Mouse (Mus musculus): ENCODE data around the gene Nol10. TPM values are rescaled to one million over a fixed set of nuclear protein-coding genes. Genes with fewer than 3 reads are reported as not detected.

Gene Nol10
- polyA plus RNA-seq, 1 experiment from 2014 or later = 33.6 TPM

- ATAC-seq (ENCODE audit: insufficient read depth, low FRiP score, low TSS enrichment) (no peak), DNase-seq (ENCODE audit: low spot score) (no peak)
- Histone ChIP-seq H3K4me2 (ENCODE audit: low read depth) (no peak overlapping the region), H3K9ac (ENCODE audit: low read length) (no peak overlapping the region), H3K4me1 (ENCODE audit: control insufficient read depth, insufficient read depth, low read length) (no peaks in the 10 kb centered on the region), H3K27me3 (ENCODE audit: control insufficient read depth, insufficient read depth, low read length) (no peaks in the 10 kb centered on the region), H3K27ac (ENCODE audit: low read depth, low read length) (no peak overlapping the region), H3K9me3 (ENCODE audit: control insufficient read depth, low read length) (no peaks in the 10 kb centered on the region), H3K4me3 (ENCODE audit: low read depth, low read length) (no peak overlapping the region), H3K36me3 (ENCODE audit: control insufficient read depth, insufficient read depth, low read length) (peaks cover 8% of the 10 kb centered on the region)
- WGBS = 97% methylated on average over 5 of the region's 5 CpGs
Measured at GRCm38 (mm10) chr12:17357795-17358194, 9.5 kb downstream of the Nol10 start.

GRCm38 (mm10) chr12:17358981-17359380 is 10.7 kb downstream of the Nol10 start:
- Histone ChIP-seq H3K4me3 (ENCODE audit: low read depth, low read length) (no peak overlapping the region), H3K36me3 (ENCODE audit: control insufficient read depth, insufficient read depth, low read length) (peaks cover 14% of the 10 kb centered on the region), H3K4me1 (ENCODE audit: control insufficient read depth, insufficient read depth, low read length) (no peaks in the 10 kb centered on the region), H3K27ac (ENCODE audit: low read depth, low read length) (no peak overlapping the region), H3K9ac (ENCODE audit: low read length) (no peak overlapping the region), H3K9me3 (ENCODE audit: control insufficient read depth, low read length) (no peaks in the 10 kb centered on the region), H3K4me2 (ENCODE audit: low read depth) (no peak overlapping the region), H3K27me3 (ENCODE audit: control insufficient read depth, insufficient read depth, low read length) (no peaks in the 10 kb centered on the region)
- no peak for ATAC-seq (ENCODE audit: insufficient read depth, low FRiP score, low TSS enrichment)
- WGBS = 88% methylated on average over 9 of the region's 9 CpGs
- no peak for DNase-seq (ENCODE audit: low spot score)

GRCm38 (mm10) chr12:17360104-17360503 is 11.8 kb downstream of the Nol10 start:
- DNase-seq (ENCODE audit: low spot score) = peak; percentile 28
- Histone ChIP-seq H3K27ac (ENCODE audit: low read depth, low read length) (no peak overlapping the region), H3K4me2 (ENCODE audit: low read depth) (no peak overlapping the region), H3K9me3 (ENCODE audit: control insufficient read depth, low read length) (no peaks in the 10 kb centered on the region), H3K9ac (ENCODE audit: low read length) (no peak overlapping the region), H3K4me3 (ENCODE audit: low read depth, low read length) (no peak overlapping the region), H3K4me1 (ENCODE audit: control insufficient read depth, insufficient read depth, low read length) (no peaks in the 10 kb centered on the region), H3K36me3 (ENCODE audit: control insufficient read depth, insufficient read depth, low read length) (peaks cover 16% of the 10 kb centered on the region), H3K27me3 (ENCODE audit: control insufficient read depth, insufficient read depth, low read length) (no peaks in the 10 kb centered on the region)
- ATAC-seq (ENCODE audit: insufficient read depth, low FRiP score, low TSS enrichment) = peak; percentile 65; the same call in 1 of the 2 replicates
- 58% methylated on average over 9 of the region's 9 CpGs for WGBS

- Histone ChIP-seq H3K4me3 (ENCODE audit: low read depth, low read length) (no peak overlapping the region), H3K27ac (ENCODE audit: low read depth, low read length) (peak overlapping the region; percentile 2; the same call in 1 of the 2 replicates), H3K9ac (ENCODE audit: low read length) (no peak overlapping the region), H3K9me3 (ENCODE audit: control insufficient read depth, low read length) (no peaks in the 10 kb centered on the region), H3K36me3 (ENCODE audit: control insufficient read depth, insufficient read depth, low read length) (peaks cover 14% of the 10 kb centered on the region), H3K27me3 (ENCODE audit: control insufficient read depth, insufficient read depth, low read length) (no peaks in the 10 kb centered on the region), H3K4me1 (ENCODE audit: control insufficient read depth, insufficient read depth, low read length) (no peaks in the 10 kb centered on the region), H3K4me2 (ENCODE audit: low read depth) (no peak overlapping the region)
- ATAC-seq (ENCODE audit: insufficient read depth, low FRiP score, low TSS enrichment) (peak; percentile 77; the same call in 1 of the 2 replicates), DNase-seq (ENCODE audit: low spot score) (no peak)
- 47% methylated on average over 4 of the region's 4 CpGs for WGBS
Measured at GRCm38 (mm10) chr12:17360650-17361049, 12.4 kb downstream of the Nol10 start.

- no peak overlapping the region for H3K27ac ChIP-seq (ENCODE audit: low read depth, low read length)
- H3K4me2 ChIP-seq (ENCODE audit: low read depth) = no peak overlapping the region
- WGBS = 94% methylated on average over 5 of the region's 5 CpGs
- DNase-seq (ENCODE audit: low spot score) (no peak), ATAC-seq (ENCODE audit: insufficient read depth, low FRiP score, low TSS enrichment) (no peak)
- H3K9ac ChIP-seq (ENCODE audit: low read length) = no peak overlapping the region
- H3K4me1 ChIP-seq (ENCODE audit: control insufficient read depth, insufficient read depth, low read length) = no peaks in the 10 kb centered on the region
- H3K9me3 ChIP-seq (ENCODE audit: control insufficient read depth, low read length) = no peaks in the 10 kb centered on the region
- H3K4me3 ChIP-seq (ENCODE audit: low read depth, low read length) = no peak overlapping the region
- H3K36me3 ChIP-seq (ENCODE audit: control insufficient read depth, insufficient read depth, low read length) = peaks cover 14% of the 10 kb centered on the region
- H3K27me3 ChIP-seq (ENCODE audit: control insufficient read depth, insufficient read depth, low read length) = no peaks in the 10 kb centered on the region
Measured at GRCm38 (mm10) chr12:17362316-17362715, 14.1 kb downstream of the Nol10 start.

- Histone ChIP-seq H3K4me1 (ENCODE audit: control insufficient read depth, insufficient read depth, low read length) (no peaks in the 10 kb centered on the region), H3K27me3 (ENCODE audit: control insufficient read depth, insufficient read depth, low read length) (no peaks in the 10 kb centered on the region), H3K9ac (ENCODE audit: low read length) (no peak overlapping the region), H3K9me3 (ENCODE audit: control insufficient read depth, low read length) (no peaks in the 10 kb centered on the region), H3K36me3 (ENCODE audit: control insufficient read depth, insufficient read depth, low read length) (peaks cover 24% of the 10 kb centered on the region), H3K4me2 (ENCODE audit: low read depth) (no peak overlapping the region), H3K27ac (ENCODE audit: low read depth, low read length) (no peak overlapping the region), H3K4me3 (ENCODE audit: low read depth, low read length) (no peak overlapping the region)
- DNase-seq (ENCODE audit: low spot score) (peak; percentile 64), ATAC-seq (ENCODE audit: insufficient read depth, low FRiP score, low TSS enrichment) (0 out of 2 replicates have a peak, but pooled peaks have one; percentile 60)
- 74% methylated on average over 5 of the region's 5 CpGs for whole genome bisulfite sequencing
Measured at GRCm38 (mm10) chr12:17366981-17367380, 18.7 kb downstream of the Nol10 start.

- Histone ChIP-seq H3K9ac (ENCODE audit: low read length) (no peak overlapping the region), H3K27ac (ENCODE audit: low read depth, low read length) (no peak overlapping the region), H3K4me2 (ENCODE audit: low read depth) (no peak overlapping the region), H3K27me3 (ENCODE audit: control insufficient read depth, insufficient read depth, low read length) (no peaks in the 10 kb centered on the region), H3K4me3 (ENCODE audit: low read depth, low read length) (no peak overlapping the region), H3K36me3 (ENCODE audit: control insufficient read depth, insufficient read depth, low read length) (peaks cover 16% of the 10 kb centered on the region), H3K9me3 (ENCODE audit: control insufficient read depth, low read length) (no peaks in the 10 kb centered on the region), H3K4me1 (ENCODE audit: control insufficient read depth, insufficient read depth, low read length) (no peaks in the 10 kb centered on the region)
- no peak for ATAC-seq (ENCODE audit: insufficient read depth, low FRiP score, low TSS enrichment)
- 94% methylated on average over 3 of the region's 3 CpGs for WGBS
- no peak for DNase-seq (ENCODE audit: low spot score)
Measured at GRCm38 (mm10) chr12:17369111-17369510, 20.9 kb downstream of the Nol10 start.

GRCm38 (mm10) chr12:17369551-17370325 is 21.5 kb downstream of the Nol10 start:
- Histone ChIP-seq H3K4me1 (ENCODE audit: control insufficient read depth, insufficient read depth, low read length) (no peaks in the 10 kb centered on the region), H3K27ac (ENCODE audit: low read depth, low read length) (no peak overlapping the region), H3K4me3 (ENCODE audit: low read depth, low read length) (no peak overlapping the region), H3K36me3 (ENCODE audit: control insufficient read depth, insufficient read depth, low read length) (peaks cover 14% of the 10 kb centered on the region), H3K27me3 (ENCODE audit: control insufficient read depth, insufficient read depth, low read length) (no peaks in the 10 kb centered on the region), H3K9ac (ENCODE audit: low read length) (no peak overlapping the region), H3K4me2 (ENCODE audit: low read depth) (no peak overlapping the region), H3K9me3 (ENCODE audit: control insufficient read depth, low read length) (no peaks in the 10 kb centered on the region)
- ATAC-seq (ENCODE audit: insufficient read depth, low FRiP score, low TSS enrichment) = no peak
- WGBS = 94% methylated on average over 7 of the region's 7 CpGs
- DNase-seq (ENCODE audit: low spot score) = no peak

- 87% methylated on average over 8 of the region's 8 CpGs for WGBS
- no peak overlapping the region for H3K4me2 ChIP-seq (ENCODE audit: low read depth)
- no peak overlapping the region for H3K4me3 ChIP-seq (ENCODE audit: low read depth, low read length)
- no peaks in the 10 kb centered on the region for H3K4me1 ChIP-seq (ENCODE audit: control insufficient read depth, insufficient read depth, low read length)
- DNase-seq (ENCODE audit: low spot score) (no peak), ATAC-seq (ENCODE audit: insufficient read depth, low FRiP score, low TSS enrichment) (no peak)
- peaks cover 17% of the 10 kb centered on the region for H3K36me3 ChIP-seq (ENCODE audit: control insufficient read depth, insufficient read depth, low read length)
- no peak overlapping the region for H3K9ac ChIP-seq (ENCODE audit: low read length)
- no peaks in the 10 kb centered on the region for H3K27me3 ChIP-seq (ENCODE audit: control insufficient read depth, insufficient read depth, low read length)
- H3K27ac ChIP-seq (ENCODE audit: low read depth, low read length) = no peak overlapping the region
- no peaks in the 10 kb centered on the region for H3K9me3 ChIP-seq (ENCODE audit: control insufficient read depth, low read length)
Measured at GRCm38 (mm10) chr12:17371589-17372235, 23.5 kb downstream of the Nol10 start.

All from neural tube, embryonic 11.5 days (tissue).